Mouse (Mus musculus) right cerebral cortex, postnatal 4 days (tissue): ENCODE data around the gene Ppp4r1.
A peak's percentile ranks its signal among the peaks of the same experiment; 100 is the strongest.

Source experiments
- DNase-seq: peaks from one replicate; pipeline ENCODE4 v3.0.0-alpha.2; 2022

Ppp4r1 gene

DNA sequence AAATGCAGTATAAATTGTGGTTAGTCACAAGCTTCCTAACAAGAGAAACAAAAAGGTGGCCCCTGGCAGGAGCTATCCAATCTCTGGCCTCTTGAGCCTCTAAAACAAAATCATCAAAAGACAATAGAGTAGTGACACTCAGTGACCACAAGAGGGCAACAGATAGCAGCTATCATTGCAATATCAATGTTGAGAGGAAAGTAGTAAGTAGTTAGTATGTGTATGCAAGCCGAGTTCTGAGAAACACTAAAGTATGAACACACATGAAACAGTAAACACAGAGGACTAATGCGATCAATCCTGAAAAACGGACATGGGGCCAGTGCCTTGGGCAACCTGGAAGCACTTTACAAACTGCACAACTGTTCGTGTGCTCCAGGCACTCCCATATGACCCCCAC is 82.4 kb downstream of the Ppp4r1 start:
- no peak for DNase-seq

DNA sequence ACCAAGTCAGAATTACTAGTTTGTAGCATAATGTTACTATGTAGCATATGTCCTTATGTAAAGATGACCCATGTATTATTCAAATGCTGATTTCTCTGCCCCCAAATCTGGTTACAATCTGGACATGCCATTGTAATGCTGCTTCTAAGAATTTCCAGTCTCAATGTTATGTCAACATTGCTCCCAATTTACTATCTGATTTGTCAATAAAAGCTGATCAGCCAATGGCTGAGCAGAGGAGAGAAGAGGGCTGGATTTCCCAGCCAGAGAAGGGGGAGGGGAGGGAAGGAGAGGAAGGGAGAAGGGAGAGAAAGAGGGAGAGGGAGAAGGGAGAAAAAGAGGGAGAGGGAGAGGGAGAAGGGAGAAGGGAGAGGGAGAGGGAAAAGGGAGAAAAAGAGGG is 82.9 kb downstream of the Ppp4r1 start:
- DNase-seq: no peak

DNA sequence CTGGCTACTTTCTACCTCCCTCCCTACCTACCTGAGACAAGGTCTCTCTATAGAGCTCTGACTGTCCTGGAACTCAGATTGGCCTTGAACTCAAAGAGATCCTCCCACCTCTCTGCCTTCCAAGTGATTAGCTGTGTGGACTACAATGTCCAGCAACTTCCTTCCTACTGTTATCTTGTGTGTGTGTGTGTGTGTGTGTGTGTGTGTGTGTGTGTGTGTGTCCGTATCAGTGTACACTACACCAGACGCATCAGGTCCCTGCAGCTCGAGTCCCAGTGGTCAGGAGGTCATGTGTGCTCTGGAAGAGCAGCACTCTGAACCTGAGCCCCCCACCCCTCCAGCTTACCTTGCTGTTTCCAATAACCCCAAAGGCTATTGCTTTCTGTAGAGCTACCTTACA is 83.8 kb downstream of the Ppp4r1 start:
- DNase-seq: no peak

DNA sequence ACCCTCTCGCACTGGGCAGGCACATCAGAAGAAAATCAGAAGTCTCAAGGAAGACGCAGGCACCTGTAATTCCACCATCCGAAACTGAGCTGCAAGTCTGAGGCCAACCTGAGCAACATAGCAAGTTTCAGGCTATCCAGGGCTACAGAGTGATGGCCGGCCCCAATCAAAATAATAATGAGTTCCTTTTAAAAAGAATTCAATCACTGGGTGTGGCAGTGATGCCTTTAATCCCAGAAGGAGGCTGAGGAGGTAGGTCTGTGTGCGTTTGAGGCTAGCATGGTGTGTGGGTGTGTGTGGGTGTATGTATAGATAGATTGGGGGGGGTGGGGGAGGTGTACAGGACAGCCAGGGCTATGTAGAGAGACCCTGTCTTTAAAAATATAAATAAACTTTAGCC is 85.6 kb downstream of the Ppp4r1 start:
- no peak for DNase-seq

DNA sequence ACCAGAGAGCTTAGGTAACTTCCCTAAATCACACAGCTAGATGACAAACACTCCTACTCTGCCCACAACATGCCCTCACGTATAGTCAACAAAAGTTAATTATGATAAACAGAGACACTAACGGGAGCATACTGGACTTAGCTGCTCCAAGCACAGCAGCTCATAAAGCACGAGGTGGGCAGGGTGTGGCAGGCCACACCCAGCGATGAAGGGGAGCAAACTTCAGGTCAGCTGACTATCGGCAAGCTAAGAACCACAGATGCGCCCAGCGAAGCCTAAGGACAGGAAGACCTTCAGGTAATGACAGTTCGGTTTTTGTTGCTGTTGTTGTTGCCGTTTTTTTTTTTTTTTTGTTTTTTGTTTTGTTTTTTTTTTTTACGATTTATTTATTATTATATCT is 87.3 kb downstream of the Ppp4r1 start:
- DNase-seq: no peak

DNA sequence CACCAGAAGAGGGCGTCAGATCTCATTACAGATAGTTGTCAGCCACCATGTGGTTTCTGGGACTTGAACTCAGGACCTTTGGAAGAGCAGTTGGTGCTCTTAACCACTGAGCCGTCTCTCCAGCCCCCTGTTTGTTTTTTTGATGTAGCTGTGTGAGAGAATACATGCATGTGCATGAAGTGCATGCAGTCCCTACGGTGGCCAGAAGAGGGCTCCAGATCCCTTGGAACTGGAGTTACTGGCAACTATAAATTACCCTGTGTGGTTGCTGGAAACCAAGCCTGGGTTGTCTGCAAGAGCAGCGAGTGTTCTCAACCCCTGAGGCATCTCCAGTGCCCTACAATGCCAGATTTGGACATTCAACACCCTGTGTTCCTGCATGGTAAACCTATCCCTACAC is 87.8 kb downstream of the Ppp4r1 start:
- DNase-seq: peak; percentile 80

DNA sequence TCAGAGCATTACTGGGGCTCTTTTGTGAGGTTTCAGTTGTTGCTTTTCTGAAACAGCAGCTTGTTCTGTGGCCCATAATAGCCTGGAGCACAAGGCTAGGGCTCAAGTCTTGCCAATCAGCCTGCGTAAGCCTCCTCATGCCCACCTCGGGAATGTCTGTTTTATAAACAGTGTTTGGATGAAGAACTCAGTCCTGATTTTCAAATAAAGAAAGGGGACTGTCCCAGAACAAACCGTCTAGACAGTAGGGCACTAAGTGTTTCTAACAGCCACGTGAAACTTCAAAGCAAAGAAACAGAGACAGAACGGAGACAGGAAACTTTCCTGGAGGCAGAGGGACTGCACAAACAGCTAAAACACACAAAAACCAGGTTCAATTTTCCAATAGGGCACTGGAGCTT is 89.3 kb downstream of the Ppp4r1 start:
- DNase-seq: no peak

DNA sequence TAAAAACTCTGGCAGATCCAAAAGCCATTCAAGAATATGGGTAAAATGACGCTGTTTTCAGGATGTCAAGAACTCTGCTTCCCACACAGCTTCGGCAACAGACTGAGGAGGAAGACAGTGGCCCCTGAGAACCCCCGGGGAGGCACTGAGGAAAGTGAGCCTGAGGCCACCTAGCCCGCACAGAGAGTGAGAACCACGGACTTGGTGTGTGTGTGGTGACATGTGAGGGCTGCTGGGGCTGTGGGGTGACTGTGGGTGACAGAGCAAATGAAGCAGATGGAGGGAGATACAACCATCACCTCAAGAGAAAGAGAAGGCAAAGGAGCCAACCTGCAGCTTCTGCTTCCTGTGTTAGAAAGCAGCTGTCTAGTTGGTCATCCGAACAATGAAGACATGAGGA is 89.7 kb downstream of the Ppp4r1 start:
- DNase-seq: no peak

DNA sequence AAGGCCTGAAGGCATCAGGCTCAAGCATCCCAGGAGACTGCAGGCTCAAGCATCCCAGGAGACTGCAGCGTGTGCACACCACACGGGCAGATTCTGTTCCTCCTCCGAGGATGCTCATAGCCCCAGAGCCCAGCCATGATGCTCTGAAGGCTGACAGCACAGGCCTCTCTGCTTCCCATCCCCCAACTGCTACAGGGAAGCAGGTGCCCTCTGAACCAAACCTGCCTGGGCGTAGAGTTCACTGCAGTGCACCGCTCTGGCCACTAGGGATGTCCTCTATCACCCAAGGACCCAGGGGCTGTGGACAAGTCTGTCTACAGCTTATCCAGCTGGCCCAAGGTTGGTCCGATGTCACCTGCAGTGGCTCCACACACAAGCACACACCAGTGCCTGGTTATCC is 90.3 kb downstream of the Ppp4r1 start:
- DNase-seq: no peak

DNA sequence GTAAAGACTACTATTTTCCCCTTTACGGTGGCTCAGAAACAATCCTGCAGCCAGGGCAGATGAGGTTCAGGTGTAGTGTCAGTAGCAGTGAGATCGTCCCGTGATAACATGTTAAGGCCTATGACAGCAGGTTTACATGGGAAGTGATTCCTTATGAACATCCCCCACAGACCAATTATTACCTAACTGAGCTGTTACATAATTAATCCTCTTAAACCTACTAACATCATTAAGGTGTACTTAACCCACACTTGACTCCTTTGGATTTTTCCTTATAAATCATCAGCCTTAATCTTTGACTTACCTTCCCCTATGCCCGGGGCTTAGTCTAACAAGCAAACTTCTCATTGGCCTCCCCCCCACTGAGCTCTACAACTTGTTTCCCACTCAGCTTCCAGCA is 90.8 kb downstream of the Ppp4r1 start:
- DNase-seq: no peak

DNA sequence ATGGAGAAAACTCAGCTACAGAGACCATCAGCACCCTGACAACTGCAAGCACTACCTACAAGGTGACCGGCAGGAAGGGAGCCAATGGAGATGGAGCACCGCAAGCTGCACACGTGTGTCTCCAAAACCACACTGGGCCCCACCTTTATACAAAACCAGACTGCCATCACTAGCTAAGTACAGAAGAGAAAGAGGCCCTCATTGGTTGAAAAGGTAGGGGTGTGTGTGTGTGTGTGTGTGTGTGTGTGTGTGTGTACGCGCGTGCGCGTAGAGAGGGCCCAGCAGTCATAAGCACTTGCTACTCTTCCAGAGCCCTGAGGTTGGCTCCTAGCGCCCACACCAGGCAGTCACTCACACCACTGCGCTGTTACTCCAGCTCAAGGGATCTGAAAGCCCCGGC is 91.5 kb downstream of the Ppp4r1 start:
- no peak for DNase-seq

DNA sequence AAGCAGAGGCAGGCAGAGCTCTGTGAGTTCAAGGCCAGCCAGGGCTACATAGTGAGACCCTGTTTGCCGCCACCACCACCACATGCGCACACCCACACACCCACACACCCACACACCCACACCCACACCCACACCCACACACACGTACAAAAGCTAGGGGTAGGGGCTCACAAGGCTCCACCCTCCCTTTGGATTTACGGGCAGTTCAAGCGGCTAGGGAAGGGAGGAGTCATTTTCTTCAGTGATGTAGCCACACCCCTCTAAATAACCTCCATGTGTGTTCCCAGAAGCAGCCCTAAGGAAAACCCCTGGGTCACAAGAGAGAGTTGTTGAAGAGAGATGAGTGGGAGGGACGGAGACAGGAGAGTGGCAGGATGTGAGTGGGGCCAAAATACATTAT is 94.7 kb downstream of the Ppp4r1 start:
- no peak for DNase-seq

DNA sequence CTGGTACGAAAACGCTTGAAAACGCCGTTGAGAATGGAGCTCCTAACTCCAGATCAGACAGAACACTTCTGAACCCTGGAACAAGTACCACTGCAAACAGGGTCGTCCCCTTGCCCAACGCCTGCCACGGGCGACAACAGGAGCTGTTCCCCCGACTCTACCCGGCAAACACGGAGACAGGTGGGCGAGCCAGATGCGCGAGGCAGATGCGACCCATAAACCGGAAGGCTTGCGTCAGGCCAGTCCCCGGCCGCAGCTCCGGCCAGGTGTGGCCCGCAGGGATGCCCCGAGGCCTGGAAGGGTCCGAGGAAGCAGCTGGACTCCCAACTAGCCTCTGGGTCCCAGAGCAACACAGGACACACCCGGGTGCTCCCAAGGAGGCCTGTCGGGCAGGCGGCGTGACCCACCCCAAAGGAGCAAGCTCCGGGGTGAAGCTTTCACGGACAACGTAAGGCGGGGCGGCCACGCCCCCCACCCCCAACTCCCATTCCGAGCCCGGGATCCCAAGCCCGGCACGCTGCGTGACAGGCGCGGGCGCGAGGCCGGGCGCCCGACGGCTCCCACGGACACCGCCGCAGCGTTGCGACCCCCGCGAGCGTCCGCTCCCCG is 101.8 kb downstream of the Ppp4r1 start:
- DNase-seq: no peak

DNA sequence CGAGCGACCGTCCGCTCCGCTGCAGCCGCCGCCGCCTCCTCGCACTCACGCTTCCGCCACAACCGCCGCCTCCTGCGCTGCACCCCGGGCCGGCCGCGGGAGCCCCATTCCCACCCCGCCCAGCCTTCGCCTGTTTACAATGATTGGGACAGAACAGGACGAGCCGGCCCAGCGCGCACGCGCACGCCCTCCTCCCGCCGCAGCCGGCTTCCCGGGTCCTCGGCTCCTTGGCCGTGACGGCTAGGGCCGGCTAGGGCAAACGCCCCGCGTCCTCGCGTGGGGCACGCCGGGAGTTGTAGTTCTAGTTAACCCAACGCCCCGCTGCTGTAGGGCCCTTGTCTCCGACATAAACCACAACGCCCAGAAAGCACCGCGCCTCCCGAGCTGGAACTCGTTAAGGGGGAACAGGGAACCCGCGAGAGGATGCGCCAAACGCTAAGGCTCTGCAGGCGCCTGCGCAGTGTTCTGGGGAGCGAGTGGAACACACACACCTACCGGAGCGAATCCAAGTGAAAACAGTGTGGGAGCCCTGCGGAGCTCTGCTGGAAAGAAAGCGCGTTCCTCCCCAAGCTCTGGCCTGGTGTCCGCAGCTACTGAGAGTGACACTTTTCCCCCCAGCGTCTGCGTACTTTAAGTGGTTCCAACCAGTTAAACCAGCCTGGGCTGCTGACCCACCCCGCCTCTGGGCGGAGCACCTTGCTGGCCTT is 102.5 kb downstream of the Ppp4r1 start:
- DNase-seq: peak; percentile 97

DNA sequence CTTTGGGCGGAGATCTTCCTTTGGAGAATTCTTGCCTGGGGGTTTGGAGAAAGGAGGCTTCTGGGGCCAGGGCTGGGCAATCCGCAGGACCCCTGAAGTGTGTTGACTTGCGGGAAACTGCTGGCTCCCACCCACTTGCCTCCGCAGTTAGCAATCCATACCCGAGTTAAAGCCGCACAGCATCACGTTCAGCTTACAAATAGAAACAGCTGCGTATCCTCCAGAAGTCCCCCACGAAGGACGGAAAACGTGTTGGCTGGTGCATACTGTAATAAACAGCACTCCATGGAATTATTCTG is 103.0 kb downstream of the Ppp4r1 start:
- DNase-seq: no peak

DNA sequence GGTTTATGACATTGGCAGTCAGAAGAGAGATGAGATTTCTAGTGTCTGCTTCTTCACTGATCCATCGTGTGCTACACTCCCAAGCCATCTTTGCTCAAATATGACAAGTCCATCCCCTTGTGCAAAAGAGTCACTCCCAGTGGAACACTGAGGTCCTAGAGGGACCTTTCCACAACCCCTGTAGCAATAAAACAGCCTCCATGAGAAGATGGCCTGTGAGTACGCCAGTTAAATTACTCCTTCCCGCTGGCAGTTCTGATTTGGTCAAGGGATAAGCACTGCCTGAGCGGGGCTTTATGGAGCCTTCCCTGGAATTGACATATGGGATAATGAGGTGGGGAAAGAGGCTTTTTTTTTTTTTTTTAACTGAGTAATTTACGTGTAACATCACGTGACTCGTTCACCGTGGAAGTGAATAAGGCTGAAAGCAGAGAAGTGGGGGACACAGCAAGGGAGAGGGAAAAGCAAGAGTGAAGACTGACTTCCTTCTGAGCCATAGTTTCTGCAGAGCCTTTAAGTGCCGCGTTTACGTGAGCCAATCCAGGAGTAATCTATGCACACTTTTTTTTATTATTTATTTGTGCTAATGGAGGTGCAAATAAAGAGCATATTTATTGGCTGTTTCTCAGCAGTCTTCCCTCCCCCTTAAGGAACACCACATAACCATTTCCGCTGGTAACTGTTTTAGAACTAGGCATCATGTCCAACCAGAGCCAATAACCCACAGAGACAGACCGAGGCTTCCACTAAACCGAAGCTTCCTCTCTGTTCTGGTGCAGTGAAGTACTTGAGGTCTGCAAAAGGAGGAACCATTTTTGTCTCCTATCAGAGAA is 103.5 kb downstream of the Ppp4r1 start, which contains the start of gene Ralbp1:
TSS of gene Ralbp1 (minus strand) at position 102 of the 833 bp plus-strand sequence.
- DNase-seq: no peak

DNA sequence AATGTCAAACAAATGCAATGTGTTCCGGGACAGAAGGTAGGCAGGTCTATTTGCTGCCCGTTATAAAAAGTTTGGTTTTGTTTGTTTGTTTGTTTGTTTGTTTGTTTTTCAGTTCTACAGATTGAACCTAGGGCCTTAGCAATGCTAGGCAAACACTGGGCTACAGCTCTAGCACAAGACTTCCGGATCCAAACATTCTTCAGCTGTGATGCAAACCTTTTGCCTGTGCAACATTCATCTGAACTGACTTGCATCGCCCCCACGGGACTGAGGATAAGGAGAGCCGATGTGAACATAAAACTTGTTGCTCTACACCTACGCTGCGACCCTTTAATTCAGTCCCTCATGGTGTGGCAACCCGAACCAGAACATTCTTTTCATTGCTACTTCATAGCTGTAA is 104.2 kb downstream of the Ppp4r1 start:
- no peak for DNase-seq

DNA sequence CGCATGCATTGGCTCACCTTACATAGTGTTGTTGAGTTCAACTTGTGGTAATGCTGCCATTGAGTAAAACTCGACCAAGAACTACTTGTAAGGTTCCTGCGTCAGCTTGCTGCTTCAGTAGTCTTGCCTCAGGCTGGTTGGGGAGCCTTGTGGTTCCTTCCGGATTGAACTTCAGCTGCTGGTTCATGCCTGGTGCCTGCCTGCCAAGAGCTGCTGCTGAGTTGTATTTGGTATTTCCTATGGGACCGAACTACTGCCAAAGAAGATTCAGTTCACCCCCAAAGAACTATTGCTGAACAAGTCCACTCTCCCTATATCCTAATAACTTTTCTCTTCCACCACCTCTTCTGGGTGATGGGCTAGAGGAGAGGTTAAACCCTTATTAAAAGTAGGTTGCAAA is 107.1 kb downstream of the Ppp4r1 start:
- DNase-seq: no peak
